Mouse (Mus musculus): ENCODE results near the gene Zfp839.

DNA sequence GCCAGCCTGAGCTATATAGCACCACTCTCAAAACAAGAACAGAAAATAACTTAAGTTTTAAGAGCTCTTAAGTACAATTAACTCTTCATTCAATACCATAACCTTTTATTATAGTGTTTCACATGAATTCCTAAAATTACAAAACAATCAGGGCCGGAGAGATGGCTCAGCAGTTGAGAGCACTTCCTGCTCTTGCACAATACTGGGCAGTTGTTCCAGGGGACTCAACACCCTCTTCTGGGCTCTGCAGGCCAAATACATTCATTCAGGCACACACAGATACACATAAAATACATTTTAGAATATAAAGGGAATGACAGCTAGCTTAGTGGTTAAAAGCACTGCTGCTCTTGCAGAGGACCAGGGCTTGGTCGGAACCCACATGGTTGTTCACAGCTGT lies 33.2 kb upstream of the Zfp839 start:
- TF ChIP-seq POLR2A (IDR thresholded peaks at IDR 0.05; ENCODE audit: control insufficient read depth, extremely low read depth, insufficient read depth, low read length, poor library complexity) (no peak), CTCF (IDR thresholded peaks at IDR 0.05; ENCODE audit: borderline replicate concordance, control insufficient read depth, extremely low read depth, insufficient read depth, low read length, poor library complexity) (no peak)

Data from thymus, adult 2 months (tissue).